Mouse (Mus musculus) left cerebral cortex, adult 18-20 months (tissue): ENCODE measurements around the gene Krtap26-1. TPM values are rescaled to one million over a fixed set of nuclear protein-coding genes. Genes with fewer than 3 reads are reported as not detected.

Experiments used
- DNase-seq, 2 experiments: peaks; one replicate each; pipeline ENCODE4 v3.0.0; 2021 to 2022; ENCODE audit warnings: low spot score in 2 of 2, mixed read lengths in 1 of 2
- long read RNA-seq, 2 experiments: library from polyadenylated mRNA; stranded (forward); transcript quantifications; one replicate each; pipeline ENCODE4 v2.0.0; 2021
- total RNA-seq, 2 experiments: library from RNA; stranded (reverse); gene quantifications; 2 replicates each; pipeline ENCODE4 v1.2.3; 2021

The Krtap26-1 gene
- total RNA-seq = not detected
- long read RNA-seq, experiment 1 = 0 reads
- long read RNA-seq, experiment 2 = 0 reads

GRCm38 (mm10) chr16:88647358-88647846, at the start of gene Krtap26-1:
Gene Krtap26-1, minus strand, starts transcription at chr16:88647796.
- DNase-seq = no peak

- no peak for DNase-seq
Measured at GRCm38 (mm10) chr16:88696256-88696655, 48.7 kb upstream of the Krtap26-1 start.

GRCm38 (mm10) chr16:88681282-88681681, 33.7 kb upstream of the Krtap26-1 start:
- DNase-seq = no peak

GRCm38 (mm10) chr16:88679099-88679498, 31.5 kb upstream of the Krtap26-1 start:
- DNase-seq = no peak

GRCm38 (mm10) chr16:88671571-88671970, 24.0 kb upstream of the Krtap26-1 start, which contains the start of gene Krtap27-1:
Gene Krtap27-1, minus strand, starts transcription at chr16:88671671.
- no peak for DNase-seq

GRCm38 (mm10) chr16:88657426-88657825, 9.8 kb upstream of the Krtap26-1 start:
- no peak for DNase-seq

- no peak for DNase-seq
Measured at GRCm38 (mm10) chr16:88651952-88652351, 4.4 kb upstream of the Krtap26-1 start.

- no peak for DNase-seq
Measured at GRCm38 (mm10) chr16:88651082-88651481, 3.5 kb upstream of the Krtap26-1 start.

- DNase-seq = no peak
Measured at GRCm38 (mm10) chr16:88646366-88647111, 1.1 kb downstream of the Krtap26-1 start.

- DNase-seq = no peak
Measured at GRCm38 (mm10) chr16:88640053-88640452, 7.5 kb downstream of the Krtap26-1 start.

- no peak for DNase-seq
Measured at GRCm38 (mm10) chr16:88635142-88635541, 12.5 kb downstream of the Krtap26-1 start.

GRCm38 (mm10) chr16:88631474-88631873, 16.1 kb downstream of the Krtap26-1 start:
- no peak for DNase-seq

- no peak for DNase-seq
Measured at GRCm38 (mm10) chr16:88627566-88627965, 20.0 kb downstream of the Krtap26-1 start, which contains the start of gene 2310079G19Rik. Gene 2310079G19Rik, minus strand, starts transcription at chr16:88627666.

GRCm38 (mm10) chr16:88612712-88613111, 34.9 kb downstream of the Krtap26-1 start:
- DNase-seq = no peak

GRCm38 (mm10) chr16:88611922-88612321, 35.7 kb downstream of the Krtap26-1 start, which contains the start of gene Krtap24-1:
Gene Krtap24-1, minus strand, starts transcription at chr16:88612279.
- DNase-seq = no peak

- no peak for DNase-seq
Measured at GRCm38 (mm10) chr16:88604570-88604969, 43.0 kb downstream of the Krtap26-1 start.

- DNase-seq = no peak
Measured at GRCm38 (mm10) chr16:88602464-88602863, 45.1 kb downstream of the Krtap26-1 start.

- no peak for DNase-seq
Measured at GRCm38 (mm10) chr16:88600303-88600702, 47.3 kb downstream of the Krtap26-1 start.

GRCm38 (mm10) chr16:88599504-88600237, 47.9 kb downstream of the Krtap26-1 start:
- DNase-seq = no peak
